Mouse (Mus musculus): ENCODE data around the gene Ntn3. TPM values are rescaled to one million over a fixed set of nuclear protein-coding genes. Genes with fewer than 3 reads are reported as not detected.

Ntn3 gene
- polyA plus RNA-seq, 1 experiment from 2014 or later = 2.8 TPM

GRCm38 (mm10) chr17:24197032-24197824, 12.1 kb downstream of the Ntn3 start:
- Histone ChIP-seq H3K4me3 (ENCODE audit: low read depth, low read length) (no peak overlapping the region), H3K4me1 (replicated peaks; ENCODE audit: control insufficient read depth, insufficient read depth) (no peaks in the 10 kb centered on the region), H3K9me3 (ENCODE audit: control insufficient read depth, low read length) (no peaks in the 10 kb centered on the region), H3K27ac (replicated peaks) (no peak overlapping the region), H3K27me3 (ENCODE audit: control insufficient read depth, insufficient read depth, low read length) (no peaks in the 10 kb centered on the region), H3K36me3 (ENCODE audit: control insufficient read depth, insufficient read depth, low read length) (no peaks in the 10 kb centered on the region), H3K4me2 (replicated peaks; ENCODE audit: low read depth) (no peak overlapping the region), H3K9ac (ENCODE audit: low read length) (no peak overlapping the region)
- DNase-seq (ENCODE audit: low spot score) = no peak
- no peak for TF ChIP-seq EP300 (optimal IDR thresholded peaks at IDR 0.05)
- no peak for TF ChIP-seq CTCF (IDR thresholded peaks at IDR 0.05; ENCODE audit: low read depth)
- ATAC-seq (ENCODE audit: low FRiP score, low TSS enrichment) = peak; percentile 24; the same call in 1 of the 2 replicates
- 53% methylated on average over 15 of the region's 15 CpGs for WGBS

GRCm38 (mm10) chr17:24195349-24195748, 14.0 kb downstream of the Ntn3 start:
- no peaks in the 10 kb centered on the region for H3K4me1 ChIP-seq (replicated peaks; ENCODE audit: control insufficient read depth, insufficient read depth)
- H3K4me3 ChIP-seq (ENCODE audit: low read depth, low read length) = no peak overlapping the region
- no peak overlapping the region for H3K9ac ChIP-seq (ENCODE audit: low read length)
- DNase-seq (ENCODE audit: low spot score) (no peak), ATAC-seq (ENCODE audit: low FRiP score, low TSS enrichment) (no peak)
- no peaks in the 10 kb centered on the region for H3K27me3 ChIP-seq (ENCODE audit: control insufficient read depth, insufficient read depth, low read length)
- TF ChIP-seq CTCF (IDR thresholded peaks at IDR 0.05; ENCODE audit: low read depth) (peak; percentile 25; the same call in 1 of the 2 replicates), EP300 (optimal IDR thresholded peaks at IDR 0.05) (no peak)
- no peak overlapping the region for H3K4me2 ChIP-seq (replicated peaks; ENCODE audit: low read depth)
- no peaks in the 10 kb centered on the region for H3K9me3 ChIP-seq (ENCODE audit: control insufficient read depth, low read length)
- H3K36me3 ChIP-seq (ENCODE audit: control insufficient read depth, insufficient read depth, low read length) = no peaks in the 10 kb centered on the region
- H3K27ac ChIP-seq (replicated peaks) = no peak overlapping the region
- WGBS = 63% methylated on average over 2 of the region's 2 CpGs

GRCm38 (mm10) chr17:24193769-24194168, 15.6 kb downstream of the Ntn3 start:
- DNase-seq (ENCODE audit: low spot score) (no peak), ATAC-seq (ENCODE audit: low FRiP score, low TSS enrichment) (no peak)
- Histone ChIP-seq H3K9ac (ENCODE audit: low read length) (no peak overlapping the region), H3K27me3 (ENCODE audit: control insufficient read depth, insufficient read depth, low read length) (no peaks in the 10 kb centered on the region), H3K4me3 (ENCODE audit: low read depth, low read length) (no peak overlapping the region), H3K9me3 (ENCODE audit: control insufficient read depth, low read length) (no peaks in the 10 kb centered on the region), H3K4me1 (replicated peaks; ENCODE audit: control insufficient read depth, insufficient read depth) (no peaks in the 10 kb centered on the region), H3K4me2 (replicated peaks; ENCODE audit: low read depth) (no peak overlapping the region), H3K27ac (replicated peaks) (no peak overlapping the region), H3K36me3 (ENCODE audit: control insufficient read depth, insufficient read depth, low read length) (no peaks in the 10 kb centered on the region)
- TF ChIP-seq EP300 (optimal IDR thresholded peaks at IDR 0.05) (no peak), CTCF (IDR thresholded peaks at IDR 0.05; ENCODE audit: low read depth) (no peak)
- 81% methylated on average over 5 of the region's 5 CpGs for WGBS

- Histone ChIP-seq H3K9ac (ENCODE audit: low read length) (no peak overlapping the region), H3K36me3 (ENCODE audit: control insufficient read depth, insufficient read depth, low read length) (no peaks in the 10 kb centered on the region), H3K4me3 (ENCODE audit: low read depth, low read length) (no peak overlapping the region), H3K27ac (replicated peaks) (no peak overlapping the region), H3K27me3 (ENCODE audit: control insufficient read depth, insufficient read depth, low read length) (no peaks in the 10 kb centered on the region), H3K4me1 (replicated peaks; ENCODE audit: control insufficient read depth, insufficient read depth) (no peaks in the 10 kb centered on the region), H3K9me3 (ENCODE audit: control insufficient read depth, low read length) (no peaks in the 10 kb centered on the region), H3K4me2 (replicated peaks; ENCODE audit: low read depth) (no peak overlapping the region)
- DNase-seq (ENCODE audit: low spot score) = no peak
- WGBS = 91% methylated on average over 8 of the region's 8 CpGs
- TF ChIP-seq CTCF (IDR thresholded peaks at IDR 0.05; ENCODE audit: low read depth) (no peak), EP300 (optimal IDR thresholded peaks at IDR 0.05) (no peak)
- ATAC-seq (ENCODE audit: low FRiP score, low TSS enrichment) = no peak
Observed at GRCm38 (mm10) chr17:24193268-24193667, 16.1 kb downstream of the Ntn3 start.

GRCm38 (mm10) chr17:24192848-24193247, 16.5 kb downstream of the Ntn3 start:
- no peak overlapping the region for H3K4me2 ChIP-seq (replicated peaks; ENCODE audit: low read depth)
- no peaks in the 10 kb centered on the region for H3K36me3 ChIP-seq (ENCODE audit: control insufficient read depth, insufficient read depth, low read length)
- 73% methylated on average over 8 of the region's 8 CpGs for WGBS
- no peak for TF ChIP-seq CTCF (IDR thresholded peaks at IDR 0.05; ENCODE audit: low read depth)
- H3K27me3 ChIP-seq (ENCODE audit: control insufficient read depth, insufficient read depth, low read length) = no peaks in the 10 kb centered on the region
- H3K4me3 ChIP-seq (ENCODE audit: low read depth, low read length) = no peak overlapping the region
- no peak overlapping the region for H3K27ac ChIP-seq (replicated peaks)
- no peak overlapping the region for H3K9ac ChIP-seq (ENCODE audit: low read length)
- H3K4me1 ChIP-seq (replicated peaks; ENCODE audit: control insufficient read depth, insufficient read depth) = no peaks in the 10 kb centered on the region
- no peaks in the 10 kb centered on the region for H3K9me3 ChIP-seq (ENCODE audit: control insufficient read depth, low read length)
- no peak for ATAC-seq (ENCODE audit: low FRiP score, low TSS enrichment)
- no peak for DNase-seq (ENCODE audit: low spot score)

- Histone ChIP-seq H3K4me2 (replicated peaks; ENCODE audit: low read depth) (no peak overlapping the region), H3K9ac (ENCODE audit: low read length) (no peak overlapping the region), H3K4me1 (replicated peaks; ENCODE audit: control insufficient read depth, insufficient read depth) (no peaks in the 10 kb centered on the region), H3K27ac (replicated peaks) (no peak overlapping the region), H3K27me3 (ENCODE audit: control insufficient read depth, insufficient read depth, low read length) (no peaks in the 10 kb centered on the region), H3K36me3 (ENCODE audit: control insufficient read depth, insufficient read depth, low read length) (no peaks in the 10 kb centered on the region), H3K4me3 (ENCODE audit: low read depth, low read length) (no peak overlapping the region), H3K9me3 (ENCODE audit: control insufficient read depth, low read length) (no peaks in the 10 kb centered on the region)
- DNase-seq (ENCODE audit: low spot score) (no peak), ATAC-seq (ENCODE audit: low FRiP score, low TSS enrichment) (no peak)
- TF ChIP-seq EP300 (optimal IDR thresholded peaks at IDR 0.05) (no peak), CTCF (IDR thresholded peaks at IDR 0.05; ENCODE audit: low read depth) (no peak)
- WGBS = 76% methylated on average over 4 of the region's 4 CpGs
Observed at GRCm38 (mm10) chr17:24191481-24191880, 17.9 kb downstream of the Ntn3 start.
